Mouse (Mus musculus): ENCODE measurements around the gene Wdr72. TPM values are rescaled to one million over a fixed set of nuclear protein-coding genes. Genes with fewer than 3 reads are reported as not detected.
A peak's percentile ranks its signal among the peaks of the same experiment; 100 is the strongest.

Wdr72 gene
- total RNA-seq (2012; rRNA removed): 0.05 and 0.18 TPM in 2 replicates

- H3K9me3 ChIP-seq (ENCODE audit: control insufficient read depth, insufficient read depth, low read depth, low read length): no peaks in the 10 kb centered on the region
- DNase-seq (ENCODE audit: low read depth, low spot score): no peak
- in situ Hi-C loops (cut with MboI; ENCODE audit: low sequenced_read_pairs in 2 of 2, unreplicated experiment in 2 of 2): no loop called here
- H3K4me1 ChIP-seq (ENCODE audit: control insufficient read depth in 2 of 2, insufficient read depth in 2 of 2, low read length in 2 of 2, poor library complexity in 1 of 2): peaks cover 0 to 4% of the 10 kb centered on the region in 2 experiments; a peak in 1 of 4 replicates
- no peak within 1 kb of the TSS for H3K27ac ChIP-seq (ENCODE audit: insufficient read depth, low read depth, low read length, poor library complexity, severe bottlenecking)
- H3K36me3 ChIP-seq (ENCODE audit: control insufficient read depth, insufficient read depth, low read length, poor library complexity, severe bottlenecking): no peaks in the 10 kb centered on the region
- no peak within 1 kb of the TSS for H3K9ac ChIP-seq (ENCODE audit: insufficient read depth, low read depth, low read length, poor library complexity, severe bottlenecking)
- TF ChIP-seq MAFK (IDR thresholded peaks at IDR 0.05; ENCODE audit: insufficient read depth, low read depth, low read length) (no peak), ZC3H11A (IDR thresholded peaks at IDR 0.05; ENCODE audit: borderline replicate concordance, low read depth, low read length) (no peak), CHD2 (IDR thresholded peaks at IDR 0.05; ENCODE audit: low read depth, low read length) (no peak), ZNF384 (IDR thresholded peaks at IDR 0.05; ENCODE audit: low read depth, low read length) (no peak)
- H3K4me3 ChIP-seq (ENCODE audit: insufficient read depth in 1 of 2, low read depth in 1 of 2, low read length in 2 of 2, poor library complexity in 1 of 2, severe bottlenecking in 1 of 2): peak within 1 kb of the TSS; percentile 22 to 23; a peak in 2 of 4 replicates
These were observed at the start of gene Wdr72 for GRCm38 (mm10) chr9:74109761-74110460. TSS of gene Wdr72 (plus strand) at chr9:74110356.

GRCm38 (mm10) chr9:74066278-74066677 lies 43.9 kb upstream of the Wdr72 start:
- Histone ChIP-seq H3K4me3 (ENCODE audit: insufficient read depth in 1 of 2, low read depth in 1 of 2, low read length in 2 of 2, poor library complexity in 1 of 2, severe bottlenecking in 1 of 2) (no peak overlapping the region), H3K27ac (ENCODE audit: insufficient read depth, low read depth, low read length, poor library complexity, severe bottlenecking) (no peak overlapping the region), H3K4me1 (ENCODE audit: control insufficient read depth in 2 of 2, insufficient read depth in 2 of 2, low read length in 2 of 2, poor library complexity in 1 of 2) (no peaks in the 10 kb centered on the region), H3K9ac (ENCODE audit: insufficient read depth, low read depth, low read length, poor library complexity, severe bottlenecking) (no peak overlapping the region), H3K9me3 (ENCODE audit: control insufficient read depth, insufficient read depth, low read depth, low read length) (no peaks in the 10 kb centered on the region), H3K36me3 (ENCODE audit: control insufficient read depth, insufficient read depth, low read length, poor library complexity, severe bottlenecking) (no peaks in the 10 kb centered on the region)
- TF ChIP-seq MAFK (IDR thresholded peaks at IDR 0.05; ENCODE audit: insufficient read depth, low read depth, low read length) (no peak), ZNF384 (IDR thresholded peaks at IDR 0.05; ENCODE audit: low read depth, low read length) (no peak), CHD2 (IDR thresholded peaks at IDR 0.05; ENCODE audit: low read depth, low read length) (no peak), HCFC1 (IDR thresholded peaks at IDR 0.05; ENCODE audit: borderline replicate concordance, insufficient read depth, low read length) (no peak), ZC3H11A (IDR thresholded peaks at IDR 0.05; ENCODE audit: borderline replicate concordance, low read depth, low read length) (no peak)
- DNase-seq (ENCODE audit: low read depth, low spot score): peak; percentile 29
- in situ Hi-C loops (cut with MboI; ENCODE audit: low sequenced_read_pairs in 2 of 2, unreplicated experiment in 2 of 2): no loop called here

- Histone ChIP-seq H3K4me1 (ENCODE audit: control insufficient read depth in 2 of 2, insufficient read depth in 2 of 2, low read length in 2 of 2, poor library complexity in 1 of 2) (no peaks in the 10 kb centered on the region), H3K36me3 (ENCODE audit: control insufficient read depth, insufficient read depth, low read length, poor library complexity, severe bottlenecking) (no peaks in the 10 kb centered on the region), H3K4me3 (ENCODE audit: insufficient read depth in 1 of 2, low read depth in 1 of 2, low read length in 2 of 2, poor library complexity in 1 of 2, severe bottlenecking in 1 of 2) (no peak overlapping the region), H3K9ac (ENCODE audit: insufficient read depth, low read depth, low read length, poor library complexity, severe bottlenecking) (no peak overlapping the region), H3K27ac (ENCODE audit: insufficient read depth, low read depth, low read length, poor library complexity, severe bottlenecking) (no peak overlapping the region), H3K9me3 (ENCODE audit: control insufficient read depth, insufficient read depth, low read depth, low read length) (no peaks in the 10 kb centered on the region)
- no peak for DNase-seq (ENCODE audit: low read depth, low spot score)
- TF ChIP-seq CHD2 (IDR thresholded peaks at IDR 0.05; ENCODE audit: low read depth, low read length): no peak
- no peak for TF ChIP-seq ZNF384 (IDR thresholded peaks at IDR 0.05; ENCODE audit: low read depth, low read length)
- TF ChIP-seq MAFK (IDR thresholded peaks at IDR 0.05; ENCODE audit: insufficient read depth, low read depth, low read length): no peak
- no peak for TF ChIP-seq ZC3H11A (IDR thresholded peaks at IDR 0.05; ENCODE audit: borderline replicate concordance, low read depth, low read length)
- no peak for TF ChIP-seq HCFC1 (IDR thresholded peaks at IDR 0.05; ENCODE audit: borderline replicate concordance, insufficient read depth, low read length)
- in situ Hi-C loops (cut with MboI; ENCODE audit: low sequenced_read_pairs in 2 of 2, unreplicated experiment in 2 of 2): no loop called here
These were observed 43.4 kb upstream of the Wdr72 start for GRCm38 (mm10) chr9:74066766-74067165.

DNA sequence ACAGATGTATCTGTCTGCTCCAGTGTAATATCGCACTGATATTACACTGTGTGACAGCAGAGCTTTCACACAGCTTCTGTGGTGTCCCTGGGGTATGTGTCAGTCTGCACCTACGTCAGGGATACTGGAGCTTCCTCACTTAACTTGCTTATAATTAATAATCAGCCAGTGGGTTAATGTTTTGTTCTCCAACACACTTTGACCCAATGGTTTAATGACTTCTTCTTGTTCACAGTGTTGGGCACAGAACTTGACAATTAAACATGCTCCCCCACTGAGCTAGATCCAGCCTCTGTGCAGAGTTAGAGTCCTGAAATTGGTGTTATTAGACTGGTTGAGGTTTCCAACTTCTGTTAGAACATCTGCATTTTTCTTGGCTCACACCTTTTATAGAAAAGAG lies 34.2 kb upstream of the Wdr72 start:
- Histone ChIP-seq H3K36me3 (ENCODE audit: control insufficient read depth, insufficient read depth, low read length, poor library complexity, severe bottlenecking) (no peaks in the 10 kb centered on the region), H3K4me1 (ENCODE audit: control insufficient read depth in 2 of 2, insufficient read depth in 2 of 2, low read length in 2 of 2, poor library complexity in 1 of 2) (peaks cover 0 to 2% of the 10 kb centered on the region in 2 experiments; a peak in 1 of 4 replicates), H3K9ac (ENCODE audit: insufficient read depth, low read depth, low read length, poor library complexity, severe bottlenecking) (no peak overlapping the region), H3K27ac (ENCODE audit: insufficient read depth, low read depth, low read length, poor library complexity, severe bottlenecking) (no peak overlapping the region), H3K9me3 (ENCODE audit: control insufficient read depth, insufficient read depth, low read depth, low read length) (no peaks in the 10 kb centered on the region), H3K4me3 (ENCODE audit: insufficient read depth in 1 of 2, low read depth in 1 of 2, low read length in 2 of 2, poor library complexity in 1 of 2, severe bottlenecking in 1 of 2) (no peak overlapping the region)
- TF ChIP-seq ZC3H11A (IDR thresholded peaks at IDR 0.05; ENCODE audit: borderline replicate concordance, low read depth, low read length) (no peak), ZNF384 (IDR thresholded peaks at IDR 0.05; ENCODE audit: low read depth, low read length) (no peak), MAFK (IDR thresholded peaks at IDR 0.05; ENCODE audit: insufficient read depth, low read depth, low read length) (no peak), HCFC1 (IDR thresholded peaks at IDR 0.05; ENCODE audit: borderline replicate concordance, insufficient read depth, low read length) (no peak), CHD2 (IDR thresholded peaks at IDR 0.05; ENCODE audit: low read depth, low read length) (no peak)
- no peak for DNase-seq (ENCODE audit: low read depth, low spot score)
- in situ Hi-C loops (cut with MboI; ENCODE audit: low sequenced_read_pairs in 2 of 2, unreplicated experiment in 2 of 2): no loop called here
